Mouse (Mus musculus) liver, postnatal 0 days (tissue): Measurements from ENCODE around the gene Olfr67.
"Not testable (repeated sequence)": the region's sequence is repeated elsewhere in the genome, so short reads cannot be mapped to it uniquely, and the experiment has no call there.

Source experiments
- CTCF ChIP-seq: sonication (generic); IDR thresholded peaks from 2 replicates; pipeline ENCODE4 v1.5.1; 2016; ENCODE audit warnings: antibody characterized with exemption, low read depth
- EP300 ChIP-seq: IDR thresholded peaks from 2 replicates; pipeline ENCODE4 v1.6.1; 2016; ENCODE audit warnings: antibody characterized with exemption, low read depth, mild to moderate bottlenecking

- not testable (repeated sequence) for TF ChIP-seq CTCF, EP300
These were observed 21.5 kb upstream of the Olfr67 start for GRCm38 (mm10) chr7:103813152-103813551.
